Mouse (Mus musculus) heart, postnatal 0 days (tissue): ENCODE data around the gene Nudt7.

Experiments used
- CTCF ChIP-seq: IDR thresholded peaks from 2 replicates; pipeline ENCODE4 v1.5.1; 2016; ENCODE audit warnings: antibody characterized with exemption, control low read depth, low read depth
- EP300 ChIP-seq: IDR thresholded peaks from 2 replicates; pipeline ENCODE4 v1.6.1; 2016; ENCODE audit warnings: antibody characterized with exemption, low read depth

DNA sequence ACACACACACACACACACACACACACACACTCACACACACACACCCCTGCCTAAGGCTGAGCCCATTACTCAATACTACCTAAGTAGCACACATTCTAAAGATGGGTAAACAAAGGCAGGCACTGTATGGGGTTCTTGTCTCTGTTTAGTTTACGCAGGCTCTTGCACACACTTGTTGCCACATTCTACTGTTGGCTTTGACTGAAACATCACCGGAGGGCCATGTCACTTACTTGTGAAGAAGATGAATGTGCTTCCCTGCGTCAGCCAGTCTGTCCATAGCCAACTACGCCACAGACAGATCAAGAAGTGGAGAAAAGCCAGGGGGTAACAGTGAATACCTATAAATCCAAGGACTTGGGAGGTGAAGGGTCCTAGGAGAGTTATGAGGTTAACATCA lies 45.4 kb upstream of the Nudt7 start:
- TF ChIP-seq CTCF: no peak
- no peak for TF ChIP-seq EP300
